Mouse (Mus musculus): ENCODE data around the gene Dnaaf2. TPM values are rescaled to one million over a fixed set of nuclear protein-coding genes. Genes with fewer than 3 reads are reported as not detected.

The Dnaaf2 gene
- total and polyA plus RNA-seq, 2 experiments: 0.64 to 1.0 TPM

GRCm38 (mm10) chr12:69214393-69214792 lies 16.2 kb upstream of the Dnaaf2 start:
- Histone ChIP-seq H3K79me2 (ENCODE audit: control insufficient read depth, insufficient read depth, low read length) (no peaks in the 10 kb centered on the region), H3K4me1 (ENCODE audit: control insufficient read depth, insufficient read depth, low read length) (no peaks in the 10 kb centered on the region), H3K27ac (replicated peaks; ENCODE audit: insufficient read depth, low read depth, low read length) (no peak overlapping the region), H3K4me3 (ENCODE audit: insufficient read depth, low read depth, low read length) (no peak overlapping the region), H3K36me3 (ENCODE audit: control insufficient read depth, insufficient read depth, low read length) (no peaks in the 10 kb centered on the region), H3K9ac (ENCODE audit: low read depth, low read length) (no peak overlapping the region), H3K27me3 (ENCODE audit: control insufficient read depth, insufficient read depth, low read length) (no peaks in the 10 kb centered on the region)
- no peak for DNase-seq (ENCODE audit: extremely low read depth, low read depth, low spot score)
- WGBS: 92% methylated on average over 7 of the region's 7 CpGs
- no peak for TF ChIP-seq CTCF (IDR thresholded peaks at IDR 0.05; ENCODE audit: low read depth, low read length)
- TF ChIP-seq POLR2A (IDR thresholded peaks at IDR 0.05; ENCODE audit: extremely low read depth, insufficient read depth, low read length): no peak

DNA sequence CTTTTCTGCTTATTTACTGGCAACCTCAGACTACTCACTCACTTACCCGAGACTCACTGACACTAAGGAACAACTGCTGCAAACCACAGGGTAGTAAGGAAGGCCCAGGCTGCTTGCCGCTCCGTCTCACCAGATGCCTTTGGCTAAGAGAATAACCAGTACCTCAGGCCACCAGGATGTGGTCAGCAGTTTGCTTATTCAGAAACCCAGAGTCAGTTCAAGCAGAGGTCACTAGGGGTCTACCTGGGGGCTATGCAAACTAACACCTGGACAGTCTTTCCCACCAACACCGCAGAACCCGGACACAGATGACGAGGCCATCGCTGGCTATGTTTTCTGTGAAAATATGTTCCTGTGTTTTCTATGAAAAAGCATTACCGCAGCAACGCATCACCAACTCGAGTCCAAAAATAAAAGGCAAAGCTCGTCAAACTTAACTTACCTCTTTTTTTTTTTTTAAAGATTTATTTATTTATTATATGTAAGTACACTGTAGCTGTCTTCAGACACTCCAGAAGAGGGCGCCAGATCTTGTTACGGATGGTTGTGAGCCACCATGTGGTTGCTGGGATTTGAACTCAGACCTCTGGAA lies 15.1 kb upstream of the Dnaaf2 start:
- WGBS: 95% methylated on average over 13 of the region's 13 CpGs
- no peak for DNase-seq (ENCODE audit: extremely low read depth, low read depth, low spot score)
- Histone ChIP-seq H3K4me3 (ENCODE audit: insufficient read depth, low read depth, low read length) (no peak overlapping the region), H3K4me1 (ENCODE audit: control insufficient read depth, insufficient read depth, low read length) (no peaks in the 10 kb centered on the region), H3K27me3 (ENCODE audit: control insufficient read depth, insufficient read depth, low read length) (no peaks in the 10 kb centered on the region), H3K27ac (replicated peaks; ENCODE audit: insufficient read depth, low read depth, low read length) (no peak overlapping the region), H3K9ac (ENCODE audit: low read depth, low read length) (no peak overlapping the region), H3K36me3 (ENCODE audit: control insufficient read depth, insufficient read depth, low read length) (no peaks in the 10 kb centered on the region), H3K79me2 (ENCODE audit: control insufficient read depth, insufficient read depth, low read length) (no peaks in the 10 kb centered on the region)
- TF ChIP-seq POLR2A (IDR thresholded peaks at IDR 0.05; ENCODE audit: extremely low read depth, insufficient read depth, low read length) (no peak), CTCF (IDR thresholded peaks at IDR 0.05; ENCODE audit: low read depth, low read length) (no peak)

- no peak for TF ChIP-seq CTCF (IDR thresholded peaks at IDR 0.05; ENCODE audit: low read depth, low read length)
- TF ChIP-seq POLR2A (IDR thresholded peaks at IDR 0.05; ENCODE audit: extremely low read depth, insufficient read depth, low read length): no peak
- Histone ChIP-seq H3K27ac (replicated peaks; ENCODE audit: insufficient read depth, low read depth, low read length) (no peak overlapping the region), H3K9ac (ENCODE audit: low read depth, low read length) (no peak overlapping the region), H3K27me3 (ENCODE audit: control insufficient read depth, insufficient read depth, low read length) (no peaks in the 10 kb centered on the region), H3K4me1 (ENCODE audit: control insufficient read depth, insufficient read depth, low read length) (no peaks in the 10 kb centered on the region), H3K79me2 (ENCODE audit: control insufficient read depth, insufficient read depth, low read length) (no peaks in the 10 kb centered on the region), H3K36me3 (ENCODE audit: control insufficient read depth, insufficient read depth, low read length) (no peaks in the 10 kb centered on the region), H3K4me3 (ENCODE audit: insufficient read depth, low read depth, low read length) (no peak overlapping the region)
- no peak for DNase-seq (ENCODE audit: extremely low read depth, low read depth, low spot score)
- 85% methylated on average over 5 of the region's 5 CpGs for WGBS
Observed at GRCm38 (mm10) chr12:69211057-69211456, 12.8 kb upstream of the Dnaaf2 start.

DNA sequence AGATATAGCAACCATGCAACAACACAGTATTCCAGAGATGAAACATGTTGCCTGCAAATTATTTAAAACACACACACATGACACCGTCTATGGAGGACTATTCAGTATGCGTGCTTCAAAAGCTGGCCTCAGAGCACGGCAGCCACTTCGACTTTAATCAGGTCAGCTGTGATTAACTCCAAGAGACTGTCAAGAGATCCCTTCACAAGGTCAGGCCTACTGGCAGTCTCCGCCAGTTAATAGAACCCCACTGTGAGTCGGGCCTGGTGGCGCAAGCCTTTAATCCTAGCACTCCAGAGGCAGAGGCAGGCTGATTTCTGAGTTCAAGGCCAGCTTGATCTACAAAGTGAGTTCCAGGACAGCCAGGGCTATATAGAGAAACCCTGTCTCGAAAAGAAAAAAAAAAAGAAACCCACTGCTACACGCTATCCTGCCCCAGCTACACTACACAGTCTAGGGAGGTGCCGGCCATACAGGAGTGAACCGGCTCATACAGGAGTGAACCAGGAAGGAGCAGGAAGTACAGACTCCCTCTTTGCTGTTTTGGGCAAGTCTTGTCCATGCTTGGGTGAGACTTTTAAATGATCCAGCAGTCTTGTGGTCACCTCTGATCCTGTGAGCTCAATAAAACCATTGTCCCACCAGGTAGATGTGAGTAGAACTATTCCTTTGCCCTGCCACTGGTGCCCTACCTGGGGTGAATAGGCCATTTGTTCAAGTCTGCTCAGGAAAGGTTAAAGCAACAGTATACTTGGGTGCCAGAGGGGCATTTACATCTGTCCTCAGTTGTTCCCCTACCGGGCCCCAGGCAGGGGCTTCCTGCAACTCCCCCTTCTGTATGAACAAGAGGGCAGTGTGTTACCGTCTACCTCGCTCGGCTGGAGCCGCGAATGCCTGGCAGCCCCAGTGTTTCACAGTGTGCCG lies 12.1 kb upstream of the Dnaaf2 start:
- H3K27ac ChIP-seq (replicated peaks; ENCODE audit: insufficient read depth, low read depth, low read length): no peak overlapping the region
- no peak overlapping the region for H3K4me3 ChIP-seq (ENCODE audit: insufficient read depth, low read depth, low read length)
- H3K9ac ChIP-seq (ENCODE audit: low read depth, low read length): no peak overlapping the region
- H3K4me1 ChIP-seq (ENCODE audit: control insufficient read depth, insufficient read depth, low read length): no peaks in the 10 kb centered on the region
- no peaks in the 10 kb centered on the region for H3K79me2 ChIP-seq (ENCODE audit: control insufficient read depth, insufficient read depth, low read length)
- no peak for TF ChIP-seq POLR2A (IDR thresholded peaks at IDR 0.05; ENCODE audit: extremely low read depth, insufficient read depth, low read length)
- TF ChIP-seq CTCF (IDR thresholded peaks at IDR 0.05; ENCODE audit: low read depth, low read length): no peak
- WGBS: 94% methylated on average over 18 of the region's 18 CpGs
- H3K27me3 ChIP-seq (ENCODE audit: control insufficient read depth, insufficient read depth, low read length): no peaks in the 10 kb centered on the region
- no peaks in the 10 kb centered on the region for H3K36me3 ChIP-seq (ENCODE audit: control insufficient read depth, insufficient read depth, low read length)
- DNase-seq (ENCODE audit: extremely low read depth, low read depth, low spot score): no peak

DNA sequence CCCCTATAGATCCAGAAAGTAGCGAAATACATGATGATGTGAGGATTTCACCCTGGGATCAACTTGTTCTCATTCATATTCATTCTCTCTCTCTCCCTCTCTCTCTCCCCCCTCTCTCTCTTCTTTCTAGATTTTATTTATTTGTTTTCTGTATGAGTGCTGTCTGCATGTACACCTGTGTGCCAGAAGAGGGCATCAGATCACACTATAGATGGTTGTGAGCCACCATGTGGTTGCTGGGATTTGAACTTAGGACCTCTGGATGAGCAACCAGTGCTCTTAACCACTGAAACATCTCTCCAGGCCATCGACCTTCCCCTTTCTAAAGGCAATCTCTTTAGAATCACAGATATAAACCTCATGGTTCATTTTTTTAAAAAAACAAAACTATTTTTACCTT lies 10.3 kb upstream of the Dnaaf2 start:
- DNase-seq (ENCODE audit: extremely low read depth, low read depth, low spot score): no peak
- no peak overlapping the region for H3K27ac ChIP-seq (replicated peaks; ENCODE audit: insufficient read depth, low read depth, low read length)
- no peaks in the 10 kb centered on the region for H3K27me3 ChIP-seq (ENCODE audit: control insufficient read depth, insufficient read depth, low read length)
- no peak overlapping the region for H3K4me3 ChIP-seq (ENCODE audit: insufficient read depth, low read depth, low read length)
- TF ChIP-seq CTCF (IDR thresholded peaks at IDR 0.05; ENCODE audit: low read depth, low read length) (no peak), POLR2A (IDR thresholded peaks at IDR 0.05; ENCODE audit: extremely low read depth, insufficient read depth, low read length) (no peak)
- H3K9ac ChIP-seq (ENCODE audit: low read depth, low read length): no peak overlapping the region
- H3K36me3 ChIP-seq (ENCODE audit: control insufficient read depth, insufficient read depth, low read length): no peaks in the 10 kb centered on the region
- H3K4me1 ChIP-seq (ENCODE audit: control insufficient read depth, insufficient read depth, low read length): no peaks in the 10 kb centered on the region
- 90% methylated on average over 2 of the region's 2 CpGs for WGBS
- H3K79me2 ChIP-seq (ENCODE audit: control insufficient read depth, insufficient read depth, low read length): no peaks in the 10 kb centered on the region

- Histone ChIP-seq H3K9ac (ENCODE audit: low read depth, low read length) (no peak overlapping the region), H3K4me3 (ENCODE audit: insufficient read depth, low read depth, low read length) (no peak overlapping the region), H3K27ac (replicated peaks; ENCODE audit: insufficient read depth, low read depth, low read length) (no peak overlapping the region), H3K27me3 (ENCODE audit: control insufficient read depth, insufficient read depth, low read length) (no peaks in the 10 kb centered on the region), H3K4me1 (ENCODE audit: control insufficient read depth, insufficient read depth, low read length) (no peaks in the 10 kb centered on the region), H3K79me2 (ENCODE audit: control insufficient read depth, insufficient read depth, low read length) (no peaks in the 10 kb centered on the region), H3K36me3 (ENCODE audit: control insufficient read depth, insufficient read depth, low read length) (no peaks in the 10 kb centered on the region)
- no peak for DNase-seq (ENCODE audit: extremely low read depth, low read depth, low spot score)
- WGBS: 97% methylated on average over 7 of the region's 7 CpGs
- TF ChIP-seq POLR2A (IDR thresholded peaks at IDR 0.05; ENCODE audit: extremely low read depth, insufficient read depth, low read length): no peak
- TF ChIP-seq CTCF (IDR thresholded peaks at IDR 0.05; ENCODE audit: low read depth, low read length): no peak
Observed at GRCm38 (mm10) chr12:69207926-69208325, 9.7 kb upstream of the Dnaaf2 start.

Measured in liver, adult 2 months (tissue).